Comparison of ENCODE assay signal across 17 mouse cellular contexts in genomic region chr11:53616748-53617558, GRCm38 (mm10). TPM values are rescaled to one million over a fixed set of nuclear protein-coding genes. Genes with fewer than 3 reads are reported as not detected.
DNase-seq lines count a peak whose midpoint lies in the region; ATAC-seq and TF ChIP-seq lines count a peak whose summit lies in the region.
"Had no signal": no experiment of that assay in that cellular context is flagged by ENCODE, and none has a peak within 500 bp of the region (broad histone marks: within the 10 kb centered on the region; RNA-seq: fewer than 3 reads in every experiment).

No protein-coding gene starts in this region.

- H3K4me1 ChIP-seq in CH12.LX (ENCODE audit: control insufficient read depth in 1 of 2, insufficient read depth in 2 of 2): peaks cover 32 to 57% of the 10 kb centered on the region in 2 experiments
- peaks cover 60% of the 10 kb centered on the region for H3K4me1 ChIP-seq in megakaryocyte, embryonic 14.5 days
- H3K4me1 ChIP-seq: limb, embryonic 13.5 days had no signal

- TF ChIP-seq CTCF in CH12.LX (conservative IDR thresholded peaks at IDR 0.05 in 1 of 2, IDR thresholded peaks at IDR 0.05 in 1 of 2; ENCODE audit: low read depth in 2 of 2, low read length in 2 of 2): no peak

- peak overlapping the region; percentile 64 to 88 (median 69) for H3K4me3 ChIP-seq in CH12.LX (replicated peaks in 1 of 3; ENCODE audit: low read depth in 2 of 3, low read length in 2 of 3, poor library complexity in 1 of 3)
- H3K4me3 ChIP-seq in megakaryocyte, embryonic 14.5 days (replicated peaks): peak overlapping the region; percentile 71
- H3K4me3 ChIP-seq: limb, embryonic 13.5 days; myocyte had no signal

- H3K4me2 ChIP-seq in CH12.LX (ENCODE audit: insufficient read depth, low read depth, poor library complexity, severe bottlenecking): peak overlapping the region; percentile 79
- H3K4me2 ChIP-seq: limb, embryonic 13.5 days had no signal

- DNase-seq in 416B (ENCODE audit: low read depth) (peak; percentile 71), CH12.LX (ENCODE audit: extremely low read depth) (peak; percentile 94)
- DNase-seq in urinary bladder, postnatal 25 days (ENCODE audit: low spot score): no peak
- no peak for DNase-seq in cerebellum, postnatal 14 days
- no peak for DNase-seq in layer of hippocampus, adult 18-20 months (ENCODE audit: low spot score in 2 of 2)
- DNase-seq: adrenal gland, postnatal 25 days; cerebellum, adult 8-10 months; kidney, postnatal 25 days had no signal

- H3K36me3 ChIP-seq in CH12.LX (replicated peaks in 1 of 2; ENCODE audit: control insufficient read depth in 1 of 2, insufficient read depth in 1 of 2, low read length in 1 of 2): peaks cover 15 to 31% of the 10 kb centered on the region in 2 experiments
- H3K36me3 ChIP-seq in megakaryocyte, embryonic 14.5 days (replicated peaks; ENCODE audit: low read length): peaks cover 6% of the 10 kb centered on the region
- H3K36me3 ChIP-seq: limb, embryonic 13.5 days had no signal

- in situ Hi-C loops in CH12.LX (cut with MboI; ENCODE audit: low pct_ligation_motif_present, low pct_unique_long_range_greater_than_20kb, low sequenced_read_pairs): no loop called here

- no peaks in the 10 kb centered on the region for H3K27me3 ChIP-seq in CH12.LX (replicated peaks)
- no peaks in the 10 kb centered on the region for H3K27me3 ChIP-seq in megakaryocyte, embryonic 14.5 days (replicated peaks)
- H3K27me3 ChIP-seq: limb, embryonic 13.5 days had no signal

- H3K9me3 ChIP-seq in CH12.LX (replicated peaks; ENCODE audit: low read length): peaks cover 15% of the 10 kb centered on the region
- H3K9me3 ChIP-seq in megakaryocyte, embryonic 14.5 days: no peaks in the 10 kb centered on the region
- H3K9me3 ChIP-seq: limb, embryonic 13.5 days had no signal

- peak overlapping the region; percentile 97 for H3K9ac ChIP-seq in CH12.LX (ENCODE audit: insufficient read depth, low read depth)
- H3K9ac ChIP-seq: limb, embryonic 13.5 days had no signal

- dilution Hi-C loops in CH12.LX (cut with MboI; ENCODE audit: extremely low pct_ligation_motif_present, extremely low pct_unique_long_range_greater_than_20kb, low sequenced_read_pairs): no loop called here

- peak; percentile 80 for TF ChIP-seq POLR2A in CH12.LX (IDR thresholded peaks at IDR 0.05; ENCODE audit: low read depth, low read length)

- peaks cover 25% of the 10 kb centered on the region for H3K79me2 ChIP-seq in CH12.LX (replicated peaks; ENCODE audit: control insufficient read depth, extremely low read depth, insufficient read depth, poor library complexity, severe bottlenecking)

- ATAC-seq in inflammation-experienced regulatory T-cells, adult 6 months: peak; percentile 77
- ATAC-seq: intestine, embryonic 16.5 days had no signal

- no peak; the same call in 1 of the 2 replicates for TF ChIP-seq RAD21 in CH12.LX (IDR thresholded peaks at IDR 0.05; ENCODE audit: low read depth, low read length)

- peak overlapping the region; percentile 86 for H3K27ac ChIP-seq in CH12.LX (ENCODE audit: insufficient read depth, low read depth)
- H3K27ac ChIP-seq: limb, embryonic 13.5 days had no signal

- peak; percentile 93 for TF ChIP-seq EP300 in CH12.LX (IDR thresholded peaks at IDR 0.05; ENCODE audit: low read length)

TF ChIP-seq in CH12.LX, 34 proteins besides CTCF, POLR2A, EP300 and RAD21:
- TF ChIP-seq JUND (conservative IDR thresholded peaks at IDR 0.05; ENCODE audit: low read depth, low read length): no peak; the same call in 1 of the 2 replicates
- TF ChIP-seq CHD1 (IDR thresholded peaks at IDR 0.05; ENCODE audit: low read depth, low read length): peak; percentile 97; the same call in 1 of the 2 replicates
- TF ChIP-seq NRF1 (IDR thresholded peaks at IDR 0.05; ENCODE audit: low read depth, low read length): 0 out of 2 replicates have a peak, but pooled peaks have one; percentile 10
- peak; percentile 90 for TF ChIP-seq MAX (IDR thresholded peaks at IDR 0.05; ENCODE audit: low read length)
- 0 out of 2 replicates have a peak, but pooled peaks have one; percentile 3 for TF ChIP-seq E2F4 (IDR thresholded peaks at IDR 0.05; ENCODE audit: insufficient replicate concordance, low read depth, low read length)
- peak; percentile 73 for TF ChIP-seq ELF1 (IDR thresholded peaks at IDR 0.05; ENCODE audit: low read depth, low read length)
- TF ChIP-seq MXI1 (IDR thresholded peaks at IDR 0.05; ENCODE audit: low read depth, low read length): peak; percentile 91; the same call in 1 of the 2 replicates
- no peak for TF ChIP-seq RCOR1 (conservative IDR thresholded peaks at IDR 0.05; ENCODE audit: low read depth, low read length)
- 0 out of 2 replicates have a peak, but pooled peaks have one; percentile 2 for TF ChIP-seq ZNF384 (IDR thresholded peaks at IDR 0.05; ENCODE audit: low read depth, low read length)
- peak; percentile 96 for TF ChIP-seq IRF4 (IDR thresholded peaks at IDR 0.05; ENCODE audit: low read depth, low read length)
- TF ChIP-seq PAX5 (IDR thresholded peaks at IDR 0.05; ENCODE audit: low read length): no peak
- peak; percentile 50; the same call in 1 of the 2 replicates for TF ChIP-seq USF1 (IDR thresholded peaks at IDR 0.05; ENCODE audit: low read depth, low read length)
- peak; percentile 95 for TF ChIP-seq TBP (conservative IDR thresholded peaks at IDR 0.05; ENCODE audit: low read depth, low read length)
- peak; percentile 97 for TF ChIP-seq TCF12 (IDR thresholded peaks at IDR 0.05; ENCODE audit: low read depth, low read length)
- TF ChIP-seq HCFC1 (IDR thresholded peaks at IDR 0.05; ENCODE audit: low read depth, low read length): peak; percentile 40; the same call in 1 of the 2 replicates
- TF ChIP-seq SIN3A (IDR thresholded peaks at IDR 0.05; ENCODE audit: low read length): peak; percentile 99
- no peak; the same call in 1 of the 2 replicates for TF ChIP-seq JUN (IDR thresholded peaks at IDR 0.05; ENCODE audit: insufficient read depth, low read depth, low read length)
- no peak for TF ChIP-seq USF2 (conservative IDR thresholded peaks at IDR 0.05; ENCODE audit: low read depth, low read length)
- TF ChIP-seq ZKSCAN1 (IDR thresholded peaks at IDR 0.05; ENCODE audit: borderline replicate concordance, low read depth, low read length): no peak; the same call in 1 of the 2 replicates
- no peak for TF ChIP-seq GABPA (IDR thresholded peaks at IDR 0.05; ENCODE audit: insufficient replicate concordance, low read depth, low read length)
- TF ChIP-seq ZMIZ1 (IDR thresholded peaks at IDR 0.05; ENCODE audit: low read depth, low read length): peak; percentile 80
- TF ChIP-seq SMC3 (IDR thresholded peaks at IDR 0.05; ENCODE audit: low read depth, low read length): peak; percentile 1; the same call in 1 of the 2 replicates
- TF ChIP-seq MAZ (IDR thresholded peaks at IDR 0.05; ENCODE audit: low read depth, low read length): peak; percentile 97
- peak; percentile 4; the same call in 1 of the 2 replicates for TF ChIP-seq UBTF (IDR thresholded peaks at IDR 0.05; ENCODE audit: low read depth, low read length)
- TF ChIP-seq MAFK (IDR thresholded peaks at IDR 0.05; ENCODE audit: insufficient replicate concordance, low read length): peak; percentile 90
- TF ChIP-seq ETS1 (conservative IDR thresholded peaks at IDR 0.05; ENCODE audit: low read depth, low read length): peak; percentile 95
- TF ChIP-seq MEF2A (IDR thresholded peaks at IDR 0.05; ENCODE audit: borderline replicate concordance, low read depth, low read length): peak; percentile 73
- peak; percentile 97 for TF ChIP-seq BHLHE40 (IDR thresholded peaks at IDR 0.05; ENCODE audit: low read depth, low read length)
- peak; percentile 89 for TF ChIP-seq MYC (IDR thresholded peaks at IDR 0.05; ENCODE audit: low read depth, low read length)
- peak; percentile 83; the same call in 1 of the 2 replicates for TF ChIP-seq CHD2 (IDR thresholded peaks at IDR 0.05; ENCODE audit: low read length)
- TF ChIP-seq POLR2AphosphoS2 (IDR thresholded peaks at IDR 0.05; ENCODE audit: low read depth, low read length): peak; percentile 86
- 0 out of 2 replicates have a peak, but pooled peaks have one; percentile 27 for TF ChIP-seq KAT2A (IDR thresholded peaks at IDR 0.05; ENCODE audit: insufficient replicate concordance, low read length)
- peak; percentile 88 for TF ChIP-seq NELFE (IDR thresholded peaks at IDR 0.05; ENCODE audit: low read depth, low read length)
- no peak for TF ChIP-seq ZC3H11A (IDR thresholded peaks at IDR 0.05; ENCODE audit: low read depth, low read length)

RNA-seq across cellular contexts. Expression of gene Il4, which starts 1.5 kb away (rescaled TPM):
- 26.3 and 35.6 TPM in 2 replicates for total RNA-seq in CH12.LX (2012; rRNA removed)
- 75.5 and 83.1 TPM in 2 replicates for total RNA-seq in CH12.LX (2014; rRNA removed)
- polyA plus RNA-seq in CH12.LX (2012; ENCODE audit: insufficient read length, low read depth): 19.5 and 24.5 TPM in 2 replicates
- 10 to 100 TPM in 2 of 3 experiments, 1 to 10 TPM in 1; 3.1 to 26.5 (median 14.7) TPM for polyA plus RNA-seq in inflammation-experienced regulatory T-cells, adult 6 months (2017; shearing (Covaris generic))
- not detected in 2 replicates for polyA plus RNA-seq in megakaryocyte, embryonic 14.5 days (2012; ENCODE audit: insufficient read depth, low replicate concordance)
- not detected for total RNA-seq in layer of hippocampus, adult 18-20 months (2021)
- total RNA-seq: adrenal gland, postnatal 25 days; heart, adult 8-10 months; heart, postnatal 25 days; layer of hippocampus, postnatal 25 days had no signal
- polyA plus RNA-seq: frontal cortex, adult 2 months had no signal

RNA-seq across cellular contexts. Expression of gene Il13, which starts 17.5 kb away (rescaled TPM):
- total RNA-seq in CH12.LX (2012; rRNA removed): 1.8 and 2.8 TPM in 2 replicates
- total RNA-seq in CH12.LX (2014; rRNA removed): 3.4 and 4.8 TPM in 2 replicates
- polyA plus RNA-seq in CH12.LX (2012; ENCODE audit: insufficient read length, low read depth): 2.8 and 3.6 TPM in 2 replicates
- not detected for polyA plus RNA-seq in inflammation-experienced regulatory T-cells, adult 6 months (2017; shearing (Covaris generic))
- polyA plus RNA-seq in megakaryocyte, embryonic 14.5 days (2012; ENCODE audit: insufficient read depth, low replicate concordance): 0.17 TPM in 1 of 2 replicates, not detected in the other
- total RNA-seq in layer of hippocampus, adult 18-20 months (2021): not detected
- total RNA-seq: adrenal gland, postnatal 25 days; heart, adult 8-10 months; heart, postnatal 25 days; layer of hippocampus, postnatal 25 days had no signal
- polyA plus RNA-seq: frontal cortex, adult 2 months; intestine, embryonic 16.5 days; myocyte had no signal

RNA-seq across cellular contexts. Expression of gene Kif3a, which starts 49.8 kb away (rescaled TPM):
- total RNA-seq in CH12.LX (2012; rRNA removed) (11.3 and 18.3 TPM in 2 replicates), CH12.LX (2014; rRNA removed) (7.7 and 8.9 TPM in 2 replicates)
- 26.5 and 27.9 TPM in 2 replicates for polyA plus RNA-seq in CH12.LX (2012; ENCODE audit: insufficient read length, low read depth)
- 10 to 100 TPM in 2 of 3 experiments, 1 to 10 TPM in 1; 5.5 to 11.6 (median 11.6) TPM for polyA plus RNA-seq in inflammation-experienced regulatory T-cells, adult 6 months (2017; shearing (Covaris generic))
- polyA plus RNA-seq in megakaryocyte, embryonic 14.5 days (2012; ENCODE audit: insufficient read depth, low replicate concordance): 1.6 and 5.8 TPM in 2 replicates
- total RNA-seq in layer of hippocampus, adult 18-20 months (2021): 100 to 1,000 TPM; 121 to 127 TPM

Comparison
In these comparisons a context has a peak if more than half of its experiments do, and no peak if none do; other contexts are left out.
1. DNase-seq: peak in 416B (single experiment) and CH12.LX (single experiment); none in urinary bladder, postnatal 25 days (single experiment), cerebellum, postnatal 14 days (0 of 2) and layer of hippocampus, adult 18-20 months (0 of 2).